Mouse (Mus musculus) midbrain, embryonic 12.5 days (tissue): ENCODE data around the gene Farsa. TPM values are rescaled to one million over a fixed set of nuclear protein-coding genes. Genes with fewer than 3 reads are reported as not detected.

Source experiments
- ATAC-seq: fragments of 200-750 bp; cut with Nextera tagmentation; 2 replicates; pipeline ENCODE4 v1.8.0; 2017; ENCODE audit warnings: low read depth, moderate TSS enrichment, moderate library complexity; ENCODE audit not compliant: low FRiP score
- H3K27ac ChIP-seq: fragments of 300-500 bp; sonication (generic); replicated peaks from 2 replicates; pipeline ENCODE4 v1.5.1; 2016; ENCODE audit warnings: mild to moderate bottlenecking
- H3K27me3 ChIP-seq: fragments of 300-500 bp; sonication (generic); 2 replicates; pipeline ENCODE4 v1.6.1; 2016; ENCODE audit warnings: mild to moderate bottlenecking
- H3K36me3 ChIP-seq: fragments of 300-500 bp; sonication (generic); 2 replicates; pipeline ENCODE4 v1.6.1; 2016
- H3K4me1 ChIP-seq: fragments of 300-500 bp; sonication (generic); 2 replicates; pipeline ENCODE4 v1.6.1; 2016
- H3K4me2 ChIP-seq: fragments of 300-500 bp; sonication (generic); replicated peaks from 2 replicates; pipeline ENCODE4 v1.6.1; 2016; ENCODE audit warnings: mild to moderate bottlenecking, moderate library complexity
- H3K4me3 ChIP-seq: fragments of 300-500 bp; sonication (generic); 2 replicates; pipeline ENCODE4 v1.5.1; 2016; ENCODE audit warnings: mild to moderate bottlenecking
- H3K9ac ChIP-seq: fragments of 300-500 bp; sonication (generic); replicated peaks from 2 replicates; pipeline ENCODE4 v1.6.1; 2016; ENCODE audit warnings: mild to moderate bottlenecking, moderate library complexity
- H3K9me3 ChIP-seq: fragments of 300-500 bp; sonication (generic); 2 replicates; pipeline ENCODE4 v1.6.1; 2016; ENCODE audit warnings: mild to moderate bottlenecking
- WGBS: fragments of 180-500 bp; shearing (Covaris S2); methylation state at CpG from one replicate; pipeline ENCODE4 v1.1.7; 2016; 5-methylcytosine and 5-hydroxymethylcytosine counted together
- polyA plus RNA-seq: library from polyadenylated mRNA; unstranded; fragments of >200 nt; fragmentation: Nextera tagmentation; extraction: Ambion mirVana; gene quantifications from 2 replicates; pipeline ENCODE4 v1.2.1, GENCODE M21; 2016

Gene Farsa
- polyA plus RNA-seq, 1 experiment from 2014 or later: 105 TPM

DNA sequence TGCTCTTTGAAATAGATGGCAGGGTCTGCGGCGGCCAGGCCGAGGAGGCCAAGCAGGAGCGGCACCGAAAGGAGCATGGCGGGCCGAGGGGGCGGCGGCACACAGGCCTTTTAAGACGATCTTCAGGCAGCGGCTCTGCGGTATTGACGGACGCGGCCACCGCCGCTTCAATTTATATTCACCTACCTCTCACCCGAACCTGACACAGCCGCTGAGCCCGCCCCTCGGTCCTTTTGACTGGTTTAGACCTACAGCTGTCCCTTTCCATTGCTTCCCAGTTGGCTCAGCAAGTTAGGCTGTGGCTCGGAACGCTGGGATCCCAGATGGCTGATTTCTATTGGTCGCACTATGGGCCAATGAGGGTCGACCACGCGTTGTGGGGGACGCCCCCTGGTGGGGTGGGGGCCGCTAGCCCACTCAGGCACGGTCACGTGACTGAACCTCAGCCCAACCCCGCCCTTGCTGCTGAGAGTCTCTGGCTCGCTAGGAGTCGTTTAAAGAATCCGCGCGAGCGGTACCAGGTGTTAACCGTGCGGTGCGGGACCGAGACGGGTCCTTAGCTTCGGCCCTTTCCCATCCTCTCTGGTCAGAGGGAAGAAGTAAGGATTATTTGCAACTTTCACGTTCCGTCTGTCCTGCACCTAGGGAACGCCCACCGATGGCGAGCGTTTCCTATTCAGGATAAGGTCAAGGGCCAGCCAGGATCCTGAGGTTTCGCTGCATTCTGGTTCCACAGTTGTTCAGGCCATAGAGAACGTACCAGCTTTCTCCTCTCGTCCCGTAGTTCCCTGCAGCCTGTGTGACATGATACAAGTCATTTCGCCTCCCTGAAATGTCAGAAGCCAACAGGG lies 9.8 kb upstream of the Farsa start, which contains the start of gene Calr:
TSS of gene Calr (minus strand) at position 213 of the 851 bp plus-strand sequence.
- peak within 1 kb of the TSS; percentile 83 for H3K27ac ChIP-seq
- H3K4me1 ChIP-seq: peaks cover 31% of the 10 kb centered on the region
- 2% methylated on average over 54 of the region's 55 CpGs for WGBS
- peak within 1 kb of the TSS; percentile 83 for H3K4me2 ChIP-seq
- H3K9me3 ChIP-seq: no peaks in the 10 kb centered on the region
- peak; percentile 98 for ATAC-seq
- peak within 1 kb of the TSS; percentile 95 for H3K9ac ChIP-seq
- no peaks in the 10 kb centered on the region for H3K27me3 ChIP-seq
- peak within 1 kb of the TSS; percentile 94 for H3K4me3 ChIP-seq
- H3K36me3 ChIP-seq: peaks cover 32% of the 10 kb centered on the region

DNA sequence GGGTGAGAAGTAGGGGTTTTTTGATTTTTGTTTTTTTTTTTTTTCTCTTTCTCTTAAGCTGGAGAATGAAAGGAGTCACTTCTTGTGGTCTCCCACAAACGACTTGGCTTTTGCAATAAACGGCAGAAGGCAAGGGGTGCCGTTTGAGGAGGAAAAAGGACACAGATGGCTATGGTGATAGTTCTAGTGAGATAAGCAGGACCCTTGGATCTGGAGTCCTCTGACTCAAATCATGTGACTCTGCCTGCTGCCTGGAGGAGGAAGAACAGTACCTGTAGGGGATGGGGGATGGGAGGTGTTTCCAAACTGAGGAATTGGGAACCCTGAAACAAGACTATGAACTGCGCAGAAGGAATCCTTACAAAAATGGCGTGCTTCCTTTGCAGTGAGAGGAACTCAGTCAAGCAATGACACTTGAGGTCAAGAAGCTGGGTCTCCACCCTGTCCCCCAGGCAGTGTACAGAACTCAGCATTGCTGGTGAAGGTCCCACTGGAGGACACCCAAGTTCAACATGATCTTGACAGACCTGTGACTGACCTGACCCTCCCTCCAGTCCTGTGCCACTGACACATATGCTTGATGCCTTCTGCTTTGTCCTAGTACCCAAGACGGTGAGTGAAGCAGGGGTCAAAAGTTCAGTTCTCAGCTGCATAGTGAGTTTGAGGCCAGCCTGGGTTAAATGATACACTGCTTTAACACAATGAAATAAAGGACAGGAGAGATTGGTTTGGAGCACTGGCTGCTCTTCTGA lies 8.9 kb upstream of the Farsa start:
- Histone ChIP-seq H3K4me1 (peaks cover 31% of the 10 kb centered on the region), H3K4me2 (peak overlapping the region; percentile 83), H3K36me3 (peaks cover 23% of the 10 kb centered on the region), H3K4me3 (peak overlapping the region; percentile 94), H3K27ac (peak overlapping the region; percentile 81; the same call in 1 of the 2 replicates), H3K9me3 (no peaks in the 10 kb centered on the region), H3K9ac (peak overlapping the region; percentile 63; the same call in 1 of the 2 replicates), H3K27me3 (no peaks in the 10 kb centered on the region)
- no peak for ATAC-seq
- WGBS: 59% methylated on average over 6 of the region's 6 CpGs

DNA sequence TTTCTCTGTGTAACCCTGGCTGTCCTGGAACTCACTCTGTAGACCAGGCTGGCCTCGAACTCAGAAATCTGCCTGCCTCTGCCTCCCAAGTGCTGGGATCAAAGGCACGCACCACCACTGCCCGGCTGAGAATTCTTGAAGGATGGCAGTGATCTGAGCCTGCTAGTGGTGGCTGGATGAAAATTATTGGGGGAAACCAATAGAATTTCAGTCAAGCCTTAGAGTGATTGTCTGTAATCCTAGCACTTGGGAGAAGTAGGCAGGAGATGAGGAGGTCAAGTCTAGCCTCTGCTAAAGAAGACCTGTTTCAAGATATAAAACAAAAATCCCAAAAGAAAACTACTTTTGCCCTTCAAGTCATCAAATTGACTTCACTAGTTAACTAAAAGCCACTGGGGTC lies 355 bp upstream of the Farsa start:
- Histone ChIP-seq H3K4me3 (no peak overlapping the region), H3K9me3 (no peaks in the 10 kb centered on the region), H3K36me3 (peaks cover 18% of the 10 kb centered on the region), H3K4me2 (no peak overlapping the region), H3K9ac (no peak overlapping the region), H3K27ac (no peak overlapping the region), H3K27me3 (0 out of 2 replicates have a peak, but pooled peaks cover 6% of the 10 kb centered on the region), H3K4me1 (peaks cover 14% of the 10 kb centered on the region)
- 96% methylated on average over 3 of the region's 3 CpGs for WGBS
- peak; percentile 23 for ATAC-seq

DNA sequence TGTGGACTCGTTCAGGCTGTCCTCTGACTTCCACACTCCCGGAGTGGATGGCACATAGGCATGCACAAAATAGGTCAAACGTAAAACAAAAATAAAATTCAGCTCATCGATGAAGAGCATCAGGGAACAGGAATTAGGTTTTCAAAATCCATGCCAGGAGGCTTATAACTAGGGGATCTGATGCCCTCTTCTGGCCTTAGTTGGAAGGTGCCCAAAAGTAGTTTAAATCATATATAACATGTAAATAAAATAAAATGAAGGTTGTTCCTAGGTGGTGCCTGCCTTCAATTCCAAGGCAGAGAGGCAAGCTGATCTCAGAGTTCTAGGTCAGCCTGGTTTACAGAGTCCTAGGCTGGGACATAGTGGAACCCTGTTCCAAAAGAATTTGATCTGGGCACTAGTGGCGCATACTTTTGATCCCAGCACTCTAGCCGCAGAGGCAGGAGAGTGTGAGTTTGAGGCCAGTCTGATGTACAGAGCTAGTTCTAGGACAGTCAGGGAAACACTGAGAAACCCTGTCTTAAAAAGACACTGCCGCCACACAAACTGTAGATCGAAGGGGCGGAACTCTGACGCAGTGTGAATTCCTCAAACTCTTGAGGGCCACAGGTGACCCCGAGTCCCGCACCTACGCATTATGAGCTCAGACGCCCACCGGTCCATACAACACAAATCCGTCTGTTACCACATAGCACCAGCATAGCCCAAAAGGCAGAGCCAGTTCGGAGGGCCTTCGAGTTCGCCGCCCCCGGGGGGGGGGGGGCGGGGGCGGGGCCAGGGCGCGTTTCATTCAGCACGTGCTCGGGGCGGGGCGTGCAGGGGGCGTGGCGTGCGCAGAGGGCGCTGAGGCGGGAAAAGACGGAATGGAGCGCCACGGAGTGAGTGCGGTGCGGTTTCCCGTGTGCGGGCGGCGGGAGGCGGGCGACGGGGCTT lies 14.9 kb downstream of the Farsa start, which contains the start of gene Syce2:
TSS of gene Syce2 (plus strand) at position 736 of the 933 bp plus-strand sequence.
- peaks cover 14% of the 10 kb centered on the region for H3K27me3 ChIP-seq
- H3K27ac ChIP-seq: no peak within 1 kb of the TSS
- peak; percentile 56; the same call in 1 of the 2 replicates for ATAC-seq
- H3K4me3 ChIP-seq: peak within 1 kb of the TSS; percentile 40
- H3K4me1 ChIP-seq: peaks cover 13% of the 10 kb centered on the region
- no peaks in the 10 kb centered on the region for H3K9me3 ChIP-seq
- H3K9ac ChIP-seq: peak within 1 kb of the TSS; percentile 53
- 17% methylated on average over 44 of the region's 46 CpGs for WGBS
- peak within 1 kb of the TSS; percentile 73 for H3K4me2 ChIP-seq
- peaks cover 30% of the 10 kb centered on the region for H3K36me3 ChIP-seq

DNA sequence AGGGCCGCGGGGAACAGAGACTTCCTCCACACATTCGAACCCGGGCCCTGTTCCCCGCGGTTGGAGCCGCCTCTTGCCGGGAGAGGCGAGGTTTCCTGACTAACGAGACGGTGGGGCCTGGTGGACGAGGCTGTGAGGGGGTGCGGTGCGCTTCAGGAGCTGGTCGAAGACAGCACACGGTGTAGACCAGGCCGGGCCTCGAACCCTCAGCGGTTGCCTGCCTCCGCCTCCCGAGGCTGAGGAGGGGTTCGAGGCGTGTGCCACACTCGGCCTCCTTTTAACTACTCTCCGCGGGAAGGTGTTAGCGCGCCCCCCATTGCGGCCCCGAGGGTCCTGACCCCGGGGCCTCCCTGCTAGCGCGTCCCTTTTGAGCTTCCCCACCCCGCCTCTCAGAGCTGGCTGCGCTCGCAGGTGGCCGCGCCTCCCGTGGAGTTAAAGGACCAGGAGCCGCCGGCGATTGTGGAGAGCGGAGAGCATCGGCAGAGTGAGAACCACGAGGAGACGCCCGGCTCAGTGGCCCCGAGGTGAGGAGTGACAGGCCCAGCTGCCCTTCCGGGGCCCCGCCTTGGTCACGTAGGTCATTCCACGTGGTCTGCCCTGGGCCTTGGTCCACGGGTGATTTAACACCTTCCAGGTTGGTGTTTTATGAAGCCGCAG lies 15.6 kb downstream of the Farsa start:
- WGBS: 3% methylated on average over 53 of the region's 54 CpGs
- H3K9me3 ChIP-seq: no peaks in the 10 kb centered on the region
- H3K9ac ChIP-seq: peak overlapping the region; percentile 53
- peak; percentile 58; the same call in 1 of the 2 replicates for ATAC-seq
- H3K36me3 ChIP-seq: peaks cover 22% of the 10 kb centered on the region
- H3K4me1 ChIP-seq: peaks cover 13% of the 10 kb centered on the region
- H3K4me3 ChIP-seq: peak overlapping the region; percentile 40
- peak overlapping the region; percentile 73 for H3K4me2 ChIP-seq
- H3K27ac ChIP-seq: no peak overlapping the region
- H3K27me3 ChIP-seq: peaks cover 14% of the 10 kb centered on the region

DNA sequence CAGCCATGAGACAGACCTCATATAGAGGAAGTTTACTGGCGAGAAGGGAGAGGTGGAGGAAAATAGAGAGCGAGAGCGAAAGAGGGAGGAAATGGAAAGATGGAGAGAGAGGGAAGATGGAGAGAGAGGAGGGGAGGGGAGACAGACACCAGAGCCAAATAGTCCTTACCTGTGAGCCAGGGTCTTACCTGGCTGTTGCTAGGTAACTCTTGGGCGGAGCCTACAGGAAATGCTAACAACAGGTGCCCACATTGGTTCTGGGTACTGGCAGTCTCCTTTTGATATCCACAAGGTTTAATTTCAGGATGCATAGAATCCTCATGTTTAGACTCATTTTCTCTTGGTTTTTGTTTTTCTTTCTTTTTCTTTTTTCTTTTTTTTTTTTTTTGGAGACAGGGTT lies 16.2 kb downstream of the Farsa start:
- Histone ChIP-seq H3K4me3 (peak overlapping the region; percentile 40), H3K9me3 (no peaks in the 10 kb centered on the region), H3K27ac (no peak overlapping the region), H3K36me3 (peaks cover 16% of the 10 kb centered on the region), H3K4me1 (peaks cover 13% of the 10 kb centered on the region), H3K9ac (no peak overlapping the region), H3K4me2 (peak overlapping the region; percentile 73), H3K27me3 (peaks cover 14% of the 10 kb centered on the region)
- ATAC-seq: no peak
- WGBS: 83% methylated on average over 4 of the region's 4 CpGs

DNA sequence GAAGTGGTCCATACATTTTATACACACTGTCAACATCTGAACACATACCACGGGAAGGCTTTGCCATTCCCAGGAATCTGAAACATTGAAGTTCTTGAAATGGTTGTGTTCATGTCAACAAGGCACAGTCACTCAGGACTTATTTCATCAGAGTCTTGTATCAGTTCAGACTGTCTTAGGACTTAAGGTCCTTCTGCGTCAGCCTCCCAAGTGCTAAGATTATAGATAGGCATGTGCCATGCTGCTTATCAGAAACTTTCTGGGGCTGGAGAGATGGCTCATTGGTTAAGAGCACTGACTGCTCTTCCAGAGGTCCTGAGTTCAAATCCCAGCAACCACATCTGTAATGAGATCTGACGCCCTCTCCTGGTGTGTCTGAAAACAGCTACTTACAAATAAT lies 17.6 kb downstream of the Farsa start:
- Histone ChIP-seq H3K27me3 (peaks cover 14% of the 10 kb centered on the region), H3K9ac (no peak overlapping the region), H3K4me2 (no peak overlapping the region), H3K27ac (no peak overlapping the region), H3K36me3 (peaks cover 3% of the 10 kb centered on the region; the same call in 1 of the 2 replicates), H3K9me3 (no peaks in the 10 kb centered on the region), H3K4me3 (no peak overlapping the region), H3K4me1 (peaks cover 13% of the 10 kb centered on the region)
- 93% methylated on average over 3 of the region's 3 CpGs for WGBS
- no peak for ATAC-seq

DNA sequence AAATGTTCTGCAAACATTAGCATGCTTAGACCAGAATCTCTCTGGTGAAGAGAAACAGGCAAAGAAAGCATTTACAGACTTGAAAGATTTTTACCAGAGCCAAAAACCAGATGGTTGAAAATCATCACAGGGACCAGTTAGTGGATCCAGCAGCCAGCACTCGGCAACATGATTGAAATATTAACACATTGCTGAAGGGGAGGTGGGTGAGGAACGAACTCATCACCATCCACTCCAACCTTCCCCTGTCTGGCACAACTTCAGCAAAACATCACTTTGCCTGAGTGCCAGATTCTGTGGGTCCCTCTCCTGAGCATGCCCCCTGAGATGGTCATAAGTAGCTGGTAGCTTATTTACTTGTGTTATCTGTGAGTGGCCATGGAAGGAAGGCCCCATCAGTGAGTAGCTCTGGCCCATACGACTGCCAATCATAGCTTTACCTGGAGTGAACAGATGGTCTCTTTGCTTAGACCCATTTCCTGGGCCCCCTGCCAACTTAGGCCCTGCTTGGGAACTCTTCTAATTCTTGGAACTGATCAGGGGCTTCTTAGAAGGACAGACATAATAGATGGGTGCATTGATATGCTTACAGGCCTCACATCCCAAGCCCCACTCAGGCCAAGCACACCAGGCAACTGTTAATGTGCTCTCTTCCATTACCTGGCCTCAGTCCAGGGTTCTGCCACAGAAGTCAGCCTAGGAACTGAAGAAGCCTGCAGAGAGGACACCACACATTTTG lies 20.7 kb downstream of the Farsa start:
- Histone ChIP-seq H3K27ac (no peak overlapping the region), H3K9ac (no peak overlapping the region), H3K36me3 (no peaks in the 10 kb centered on the region), H3K4me1 (peaks cover 6% of the 10 kb centered on the region), H3K4me2 (no peak overlapping the region), H3K27me3 (peaks cover 7% of the 10 kb centered on the region), H3K4me3 (no peak overlapping the region), H3K9me3 (no peaks in the 10 kb centered on the region)
- WGBS: 90% methylated on average over 3 of the region's 3 CpGs
- no peak for ATAC-seq

DNA sequence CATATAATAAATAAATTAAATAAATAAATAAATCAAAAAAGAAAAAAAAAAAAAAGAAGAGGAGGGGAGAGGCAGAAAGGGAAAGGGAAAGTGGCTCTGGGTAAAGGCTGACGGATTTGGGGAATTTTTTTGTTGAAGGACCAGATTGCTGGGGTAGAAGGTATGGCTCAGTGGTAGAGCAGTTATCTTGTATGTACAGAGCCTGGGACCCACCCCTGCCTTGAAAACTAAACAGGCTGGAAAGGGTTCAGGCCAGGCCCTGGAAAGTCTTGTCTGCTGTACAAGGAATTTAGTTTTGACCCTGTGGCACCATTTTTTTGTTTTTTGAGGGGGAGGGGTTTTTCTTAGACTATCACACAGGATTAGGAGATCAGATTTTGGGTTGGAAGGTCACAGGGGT lies 22.1 kb downstream of the Farsa start:
- H3K4me2 ChIP-seq: no peak overlapping the region
- H3K4me3 ChIP-seq: no peak overlapping the region
- no peaks in the 10 kb centered on the region for H3K27me3 ChIP-seq
- no peaks in the 10 kb centered on the region for H3K4me1 ChIP-seq
- H3K36me3 ChIP-seq: no peaks in the 10 kb centered on the region
- WGBS: 80% methylated on average over 1 of the region's 1 CpGs
- H3K27ac ChIP-seq: no peak overlapping the region
- H3K9me3 ChIP-seq: no peaks in the 10 kb centered on the region
- H3K9ac ChIP-seq: no peak overlapping the region
- no peak for ATAC-seq

DNA sequence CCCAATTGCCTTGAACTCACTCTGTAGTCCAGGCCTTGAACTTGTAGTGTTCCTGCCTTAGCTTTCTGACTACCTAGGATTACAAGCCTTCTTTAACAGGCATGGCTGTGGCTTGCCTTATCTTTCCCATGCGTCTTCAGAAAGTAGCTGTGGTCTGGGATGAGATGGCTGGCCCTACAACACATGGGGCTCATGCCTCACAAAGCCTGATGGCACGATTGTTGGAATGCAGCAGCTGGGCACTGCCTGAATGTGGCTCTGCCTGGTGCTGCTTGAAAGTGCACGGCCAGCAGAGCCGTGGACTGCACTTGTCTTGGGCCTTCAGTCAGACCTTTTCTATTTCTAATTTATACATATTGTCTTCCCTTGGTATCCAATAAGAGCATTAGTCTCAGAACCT lies 27.9 kb downstream of the Farsa start:
- Histone ChIP-seq H3K9ac (no peak overlapping the region), H3K4me2 (no peak overlapping the region), H3K27ac (no peak overlapping the region), H3K4me1 (no peaks in the 10 kb centered on the region), H3K9me3 (no peaks in the 10 kb centered on the region), H3K27me3 (no peaks in the 10 kb centered on the region), H3K36me3 (peaks cover 37% of the 10 kb centered on the region), H3K4me3 (no peak overlapping the region)
- ATAC-seq: no peak
- 86% methylated on average over 4 of the region's 4 CpGs for WGBS
